Mouse (Mus musculus) ZHBTc4 (cell line): ENCODE data around the gene Pgbd5.

ENCODE experiments used
- DNase-seq: peaks from one replicate; pipeline ENCODE4 v3.0.0-alpha.2; 2011; ENCODE audit warnings: low read depth, low spot score

Gene Pgbd5

GRCm38 (mm10) chr8:124439558-124439957 lies at the start of gene Pgbd5:
Gene Pgbd5 (minus strand): TSS chr8:124439658.
- no peak for DNase-seq

- peak; percentile 88 for DNase-seq
Observed at GRCm38 (mm10) chr8:124483356-124484115, 44.1 kb upstream of the Pgbd5 start.

- DNase-seq: no peak
Observed at GRCm38 (mm10) chr8:124482790-124483189, 43.3 kb upstream of the Pgbd5 start.

- no peak for DNase-seq
Observed at GRCm38 (mm10) chr8:124480321-124480720, 40.9 kb upstream of the Pgbd5 start.

- no peak for DNase-seq
Observed at GRCm38 (mm10) chr8:124479251-124479650, 39.8 kb upstream of the Pgbd5 start.

- DNase-seq: no peak
Observed at GRCm38 (mm10) chr8:124476701-124477100, 37.2 kb upstream of the Pgbd5 start.

- no peak for DNase-seq
Observed at GRCm38 (mm10) chr8:124475690-124476089, 36.2 kb upstream of the Pgbd5 start.

GRCm38 (mm10) chr8:124464641-124465040 lies 25.2 kb upstream of the Pgbd5 start:
- DNase-seq: no peak

- no peak for DNase-seq
Observed at GRCm38 (mm10) chr8:124463111-124463510, 23.7 kb upstream of the Pgbd5 start.

GRCm38 (mm10) chr8:124462192-124462591 lies 22.7 kb upstream of the Pgbd5 start:
- no peak for DNase-seq

GRCm38 (mm10) chr8:124461103-124461502 lies 21.6 kb upstream of the Pgbd5 start:
- no peak for DNase-seq

- no peak for DNase-seq
Observed at GRCm38 (mm10) chr8:124460660-124461059, 21.2 kb upstream of the Pgbd5 start.

GRCm38 (mm10) chr8:124459627-124460026 lies 20.2 kb upstream of the Pgbd5 start:
- DNase-seq: peak; percentile 20

GRCm38 (mm10) chr8:124455359-124455758 lies 15.9 kb upstream of the Pgbd5 start:
- DNase-seq: no peak

- peak; percentile 36 for DNase-seq
Observed at GRCm38 (mm10) chr8:124450192-124450895, 10.9 kb upstream of the Pgbd5 start.

GRCm38 (mm10) chr8:124448962-124449670 lies 9.7 kb upstream of the Pgbd5 start:
- DNase-seq: no peak

- DNase-seq: no peak
Observed at GRCm38 (mm10) chr8:124436741-124437140, 2.7 kb downstream of the Pgbd5 start.

- no peak for DNase-seq
Observed at GRCm38 (mm10) chr8:124435707-124436243, 3.7 kb downstream of the Pgbd5 start.

GRCm38 (mm10) chr8:124435170-124435569 lies 4.3 kb downstream of the Pgbd5 start:
- no peak for DNase-seq

- peak; percentile 98 for DNase-seq
Observed at GRCm38 (mm10) chr8:124434126-124434790, 5.2 kb downstream of the Pgbd5 start.

GRCm38 (mm10) chr8:124433451-124434125 lies 5.9 kb downstream of the Pgbd5 start:
- DNase-seq: peak; percentile 59
